Mouse (Mus musculus) hindbrain, embryonic 13.5 days (tissue): ENCODE measurements around the gene Fam169b. TPM values are rescaled to one million over a fixed set of nuclear protein-coding genes. Genes with fewer than 3 reads are reported as not detected.

Experiments
- ATAC-seq: fragments of 200-750 bp; cut with Nextera tagmentation; 2 replicates; pipeline ENCODE4 v1.8.0; 2017; ENCODE audit warnings: moderate TSS enrichment; ENCODE audit not compliant: low FRiP score
- H3K27ac ChIP-seq: fragments of 300-500 bp; sonication (generic); 2 replicates; pipeline ENCODE4 v1.5.1; 2015; ENCODE audit warnings: inconsistent platforms, mild to moderate bottlenecking, moderate library complexity
- H3K27me3 ChIP-seq: fragments of 300-500 bp; sonication (generic); 2 replicates; pipeline ENCODE4 v1.6.1; 2015; ENCODE audit warnings: mild to moderate bottlenecking, inconsistent platforms
- H3K36me3 ChIP-seq: fragments of 300-500 bp; sonication (generic); 2 replicates; pipeline ENCODE4 v1.6.1; 2015; ENCODE audit warnings: mild to moderate bottlenecking, inconsistent platforms
- H3K4me1 ChIP-seq: fragments of 300-500 bp; sonication (generic); replicated peaks from 2 replicates; pipeline ENCODE4 v1.6.1; 2015; ENCODE audit warnings: inconsistent platforms
- H3K4me2 ChIP-seq: fragments of 300-500 bp; sonication (generic); 2 replicates; pipeline ENCODE4 v1.6.1; 2015; ENCODE audit warnings: inconsistent platforms, mild to moderate bottlenecking, moderate library complexity
- H3K4me3 ChIP-seq: fragments of 300-500 bp; sonication (generic); 2 replicates; pipeline ENCODE4 v1.5.1; 2015; ENCODE audit warnings: mild to moderate bottlenecking, inconsistent platforms
- H3K9ac ChIP-seq: fragments of 300-500 bp; sonication (generic); 2 replicates; pipeline ENCODE4 v1.6.1; 2015; ENCODE audit warnings: mild to moderate bottlenecking, inconsistent platforms
- H3K9me3 ChIP-seq: fragments of 300-500 bp; sonication (generic); 2 replicates; pipeline ENCODE4 v1.6.1; 2016; ENCODE audit warnings: inconsistent platforms
- WGBS: fragments of 180-500 bp; shearing (Covaris S2); methylation state at CpG from one replicate; pipeline ENCODE4 v1.1.7; 2015; 5-methylcytosine and 5-hydroxymethylcytosine counted together
- polyA plus RNA-seq: library from polyadenylated mRNA; unstranded; fragments of >200 nt; fragmentation: Nextera tagmentation; extraction: Ambion mirVana; gene quantifications from 2 replicates; pipeline ENCODE4 v1.2.1, GENCODE M21; 2015

Gene Fam169b
- polyA plus RNA-seq, 1 experiment from 2014 or later, result 0.14 TPM

DNA sequence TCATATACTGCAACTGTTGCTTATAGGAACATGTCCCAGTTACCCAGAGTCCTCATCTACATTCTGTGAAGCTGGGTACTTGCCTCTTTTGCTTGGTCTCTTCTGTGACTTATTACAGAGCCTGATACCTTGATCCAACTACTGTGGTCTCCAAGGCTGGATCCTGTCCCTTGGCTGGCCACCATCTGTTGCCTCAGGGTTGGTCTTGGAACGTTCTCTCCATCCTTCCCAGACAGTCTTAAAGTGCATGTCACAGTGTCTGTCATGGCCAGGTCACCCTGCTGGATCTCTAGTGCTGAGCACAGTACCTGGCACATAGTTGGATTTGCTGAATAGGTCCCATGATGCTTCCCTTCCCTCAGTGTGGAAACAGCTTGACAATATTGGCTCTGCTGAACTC is 40.6 kb downstream of the Fam169b start:
- no peak for ATAC-seq
- H3K4me3 ChIP-seq, result no peak overlapping the region
- H3K27ac ChIP-seq, result no peak overlapping the region
- no peaks in the 10 kb centered on the region for H3K27me3 ChIP-seq
- H3K36me3 ChIP-seq, result no peaks in the 10 kb centered on the region
- no peaks in the 10 kb centered on the region for H3K4me1 ChIP-seq
- H3K9ac ChIP-seq, result no peak overlapping the region
- WGBS, result 81% methylated on average over 1 of the region's 1 CpGs
- H3K9me3 ChIP-seq, result no peaks in the 10 kb centered on the region
- H3K4me2 ChIP-seq, result no peak overlapping the region

DNA sequence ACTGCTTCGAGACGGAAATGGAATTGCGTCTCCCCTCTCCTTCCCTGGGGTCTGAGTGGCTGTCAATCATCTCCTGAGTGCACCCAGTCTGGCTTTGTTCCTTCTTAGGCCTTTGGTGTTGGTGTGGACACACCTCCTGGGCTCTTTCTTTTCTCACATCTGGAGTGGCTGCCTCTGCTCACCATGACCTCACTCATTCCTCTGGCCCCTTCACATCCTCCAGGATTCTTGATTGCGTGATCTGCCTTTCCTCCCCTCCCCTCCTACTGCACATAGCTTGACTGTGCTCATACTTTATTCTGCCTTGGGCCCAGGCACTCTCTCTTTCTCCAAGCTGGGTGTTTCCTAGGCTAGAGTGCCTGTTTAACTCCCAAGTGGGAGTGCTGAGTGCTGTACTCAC is 41.4 kb downstream of the Fam169b start:
- no peaks in the 10 kb centered on the region for H3K9me3 ChIP-seq
- no peak overlapping the region for H3K4me3 ChIP-seq
- 63% methylated on average over 4 of the region's 4 CpGs for WGBS
- H3K4me1 ChIP-seq, result no peaks in the 10 kb centered on the region
- H3K4me2 ChIP-seq, result no peak overlapping the region
- no peaks in the 10 kb centered on the region for H3K36me3 ChIP-seq
- ATAC-seq, result no peak
- H3K27ac ChIP-seq, result no peak overlapping the region
- H3K27me3 ChIP-seq, result no peaks in the 10 kb centered on the region
- H3K9ac ChIP-seq, result no peak overlapping the region

DNA sequence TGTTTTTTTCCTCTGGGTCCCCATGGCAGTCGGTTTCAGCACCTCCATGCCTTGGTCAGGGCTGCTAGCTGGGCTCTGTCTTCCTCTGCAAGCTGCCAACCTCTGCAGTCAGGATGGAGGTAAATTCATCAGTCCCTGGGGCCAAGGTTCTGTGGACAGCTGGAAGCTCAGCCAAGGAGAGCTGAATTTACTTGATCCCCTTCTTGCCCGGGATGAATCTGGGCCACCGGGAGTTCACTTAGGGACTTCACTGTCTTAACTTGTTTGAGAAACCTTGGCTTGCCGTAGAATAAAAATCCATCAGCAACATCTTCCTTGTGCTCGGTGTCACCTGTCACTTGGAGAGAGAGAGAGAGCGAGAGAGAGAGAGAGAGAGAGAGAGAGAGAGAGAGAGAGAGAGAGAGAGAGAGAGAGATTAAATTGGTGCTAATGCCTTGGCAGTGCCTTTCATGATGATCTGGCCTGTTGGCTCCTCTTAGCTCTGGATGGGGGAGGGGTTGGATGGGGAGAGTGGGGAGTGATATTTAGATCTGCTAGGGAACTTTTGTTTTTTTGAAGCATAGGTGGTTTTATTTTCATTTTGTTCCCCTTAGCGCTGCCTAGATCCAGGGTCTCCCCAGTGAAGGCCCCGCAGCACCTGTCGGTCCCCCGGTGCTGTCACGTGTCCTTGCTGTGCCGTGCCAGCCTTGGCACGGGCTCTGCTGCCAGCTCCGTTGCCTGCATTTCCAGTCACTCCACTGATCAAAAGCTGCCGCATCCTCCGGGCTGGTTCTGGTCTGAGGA is 44.6 kb downstream of the Fam169b start:
- H3K4me3 ChIP-seq, result no peak overlapping the region
- no peaks in the 10 kb centered on the region for H3K36me3 ChIP-seq
- no peak overlapping the region for H3K27ac ChIP-seq
- H3K9me3 ChIP-seq, result no peaks in the 10 kb centered on the region
- H3K27me3 ChIP-seq, result no peaks in the 10 kb centered on the region
- ATAC-seq, result no peak
- no peaks in the 10 kb centered on the region for H3K4me1 ChIP-seq
- WGBS, result 85% methylated on average over 16 of the region's 16 CpGs
- no peak overlapping the region for H3K4me2 ChIP-seq
- H3K9ac ChIP-seq, result no peak overlapping the region

DNA sequence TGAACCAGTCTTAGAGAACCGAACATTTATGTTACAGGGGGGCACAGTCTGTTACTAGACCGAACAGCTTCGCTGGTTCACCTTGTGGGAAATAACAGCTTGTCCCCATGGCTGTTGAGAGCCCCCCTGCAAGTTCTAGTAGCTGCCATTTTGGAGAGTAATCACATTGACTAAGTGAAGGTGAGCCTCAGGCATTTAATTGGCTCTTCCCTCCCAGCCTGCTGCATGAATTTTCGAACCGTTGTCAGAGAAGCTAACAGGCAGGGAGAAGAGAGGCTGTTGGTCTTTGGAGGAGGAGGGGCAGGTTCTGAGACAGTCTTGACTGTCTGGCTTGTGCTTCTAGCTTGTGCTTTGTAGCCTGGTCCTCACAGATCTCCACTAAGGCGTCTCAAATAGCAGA is 45.3 kb downstream of the Fam169b start:
- no peaks in the 10 kb centered on the region for H3K9me3 ChIP-seq
- no peak for ATAC-seq
- 74% methylated on average over 6 of the region's 6 CpGs for WGBS

DNA sequence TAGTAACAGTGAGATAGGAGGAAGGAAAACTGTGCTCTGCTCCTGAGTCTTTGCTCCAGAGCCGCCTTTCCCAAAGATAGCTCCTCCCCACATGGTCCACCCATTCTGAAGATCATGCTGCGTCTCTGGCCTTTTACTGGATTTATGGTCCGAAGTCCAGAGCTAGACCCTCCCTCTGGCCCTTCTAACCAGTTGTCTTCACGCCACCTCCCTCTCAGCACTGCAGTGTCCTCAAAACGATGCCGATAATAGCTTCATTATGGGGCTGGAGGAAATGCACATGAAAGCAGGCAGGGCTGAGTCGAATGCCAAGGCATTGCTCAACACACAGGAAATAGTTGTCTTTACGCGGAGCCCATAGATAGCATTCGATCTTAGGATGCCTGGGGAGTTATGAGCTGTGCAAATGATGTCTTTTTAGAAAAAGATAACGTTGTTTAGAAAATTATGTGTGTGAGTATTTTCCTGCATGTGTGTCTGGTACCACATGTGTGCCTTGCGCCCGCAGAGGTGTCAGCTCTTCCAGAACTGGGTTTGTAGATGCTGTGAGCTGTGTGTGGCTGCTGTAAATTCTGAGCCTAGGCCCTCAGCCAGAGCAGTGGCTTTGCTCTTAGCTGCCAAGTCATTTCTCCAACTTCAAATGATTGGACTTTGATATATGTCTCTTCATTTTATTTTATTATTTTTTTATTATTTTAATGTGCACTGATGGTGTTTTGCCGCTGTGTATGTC is 46.6 kb downstream of the Fam169b start:
- Histone ChIP-seq H3K4me1 (no peaks in the 10 kb centered on the region), H3K4me3 (no peak overlapping the region), H3K36me3 (no peaks in the 10 kb centered on the region), H3K27me3 (no peaks in the 10 kb centered on the region), H3K9ac (no peak overlapping the region), H3K4me2 (no peak overlapping the region), H3K9me3 (no peaks in the 10 kb centered on the region), H3K27ac (no peak overlapping the region)
- WGBS, result 78% methylated on average over 14 of the region's 14 CpGs
- no peak for ATAC-seq

More for the DNA sequence above, 45.3 kb downstream of the Fam169b start:
- no peak overlapping the region for H3K4me3 ChIP-seq
- H3K27ac ChIP-seq, result no peak overlapping the region
- H3K9ac ChIP-seq, result no peak overlapping the region
- no peaks in the 10 kb centered on the region for H3K4me1 ChIP-seq
- H3K36me3 ChIP-seq, result no peaks in the 10 kb centered on the region
- no peaks in the 10 kb centered on the region for H3K27me3 ChIP-seq
- H3K4me2 ChIP-seq, result no peak overlapping the region

DNA sequence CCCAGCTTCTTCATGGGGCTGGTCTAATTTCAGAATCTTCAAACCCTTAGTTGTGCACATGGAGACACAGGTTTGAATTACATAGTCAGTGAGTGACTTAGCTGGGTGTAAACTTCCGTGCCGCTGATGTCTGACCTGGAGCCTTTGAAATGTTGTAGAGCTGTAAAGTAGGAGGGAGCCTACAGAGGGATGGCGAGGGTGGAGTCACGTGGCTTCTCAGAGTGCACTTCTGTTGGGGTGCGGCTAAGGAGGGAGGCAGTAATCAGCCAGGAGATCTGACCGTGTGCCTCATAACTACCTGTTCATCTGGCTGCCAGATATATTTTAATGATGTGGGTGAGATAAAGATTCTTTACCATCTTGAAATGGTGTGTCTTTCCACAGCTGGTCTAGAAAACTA is 49.4 kb downstream of the Fam169b start:
- Histone ChIP-seq H3K4me1 (no peaks in the 10 kb centered on the region), H3K27me3 (no peaks in the 10 kb centered on the region), H3K4me3 (no peak overlapping the region), H3K9ac (no peak overlapping the region), H3K36me3 (no peaks in the 10 kb centered on the region), H3K9me3 (no peaks in the 10 kb centered on the region), H3K4me2 (no peak overlapping the region), H3K27ac (no peak overlapping the region)
- 88% methylated on average over 6 of the region's 6 CpGs for WGBS
- ATAC-seq, result no peak

DNA sequence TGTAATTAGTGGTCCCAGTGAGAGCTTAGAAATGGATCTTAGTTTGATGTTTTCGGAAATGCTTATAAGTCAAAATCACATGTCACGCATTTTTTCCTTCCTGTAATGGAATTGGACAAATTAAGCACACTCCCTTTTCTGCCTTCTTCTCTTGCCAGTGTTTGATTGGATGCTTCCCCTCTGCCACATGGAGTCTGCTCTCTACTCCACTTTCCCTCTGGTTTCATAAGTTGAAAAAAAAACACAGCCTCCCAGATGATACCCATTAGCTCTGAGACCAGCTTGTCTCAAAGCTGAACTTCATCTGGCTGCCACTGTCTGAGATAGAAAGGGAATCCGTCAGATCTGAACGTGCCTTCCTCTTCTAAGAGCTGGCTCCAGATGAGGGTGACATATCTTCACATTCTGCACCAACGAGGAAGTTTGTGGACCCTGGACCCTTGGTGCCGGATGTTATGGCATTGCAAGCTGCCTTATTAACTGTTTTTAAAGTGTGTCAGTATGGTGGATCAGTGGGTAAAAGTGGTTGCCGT is 52.6 kb downstream of the Fam169b start:
- no peak for ATAC-seq
- no peak overlapping the region for H3K4me2 ChIP-seq
- 86% methylated on average over 7 of the region's 7 CpGs for WGBS
- H3K27me3 ChIP-seq, result no peaks in the 10 kb centered on the region
- no peaks in the 10 kb centered on the region for H3K9me3 ChIP-seq
- H3K36me3 ChIP-seq, result no peaks in the 10 kb centered on the region
- no peak overlapping the region for H3K27ac ChIP-seq
- H3K4me3 ChIP-seq, result no peak overlapping the region
- no peaks in the 10 kb centered on the region for H3K4me1 ChIP-seq
- H3K9ac ChIP-seq, result no peak overlapping the region

DNA sequence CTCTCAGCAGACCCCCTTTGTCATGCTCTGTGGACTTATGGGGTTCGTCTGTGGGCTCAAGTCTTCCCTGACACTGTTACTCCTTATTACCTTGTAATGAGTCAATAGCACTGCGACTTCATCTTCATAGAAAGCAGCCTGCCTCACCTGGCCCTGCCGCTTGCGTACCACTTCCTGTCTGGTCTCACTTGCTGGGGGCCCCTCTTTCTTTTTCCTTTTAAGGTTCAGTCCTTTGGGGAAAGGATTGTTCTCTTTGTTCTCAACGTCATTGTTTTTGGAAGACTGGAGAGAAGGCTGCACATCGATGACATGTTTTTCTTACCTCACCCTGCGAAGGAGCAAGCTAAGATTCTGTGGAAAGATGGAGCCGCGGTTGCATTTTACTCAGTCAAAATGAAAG is 55.4 kb downstream of the Fam169b start:
- Histone ChIP-seq H3K36me3 (no peaks in the 10 kb centered on the region), H3K4me2 (no peak overlapping the region), H3K4me3 (no peak overlapping the region), H3K9me3 (no peaks in the 10 kb centered on the region), H3K27me3 (no peaks in the 10 kb centered on the region), H3K27ac (no peak overlapping the region), H3K4me1 (no peaks in the 10 kb centered on the region), H3K9ac (no peak overlapping the region)
- no peak for ATAC-seq
- 87% methylated on average over 9 of the region's 9 CpGs for WGBS

DNA sequence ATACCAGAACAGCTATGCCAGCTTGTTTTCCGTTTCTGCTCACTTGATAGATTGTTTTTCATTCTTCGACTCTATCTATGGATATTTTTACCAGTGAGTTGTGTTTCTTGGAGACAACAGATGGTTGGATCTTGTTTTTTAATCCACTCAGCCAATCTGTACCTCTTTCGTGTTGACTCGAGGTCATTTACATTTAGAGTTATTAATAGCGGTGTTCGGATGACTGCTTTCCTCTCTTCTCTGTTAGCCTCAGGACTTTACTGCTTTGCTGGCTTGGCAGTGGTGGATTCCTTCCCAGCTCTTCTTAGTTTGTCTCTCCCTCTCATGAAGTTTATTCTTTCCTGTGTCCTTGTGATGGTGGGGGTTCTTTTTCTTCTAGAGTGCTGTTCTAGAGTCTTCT is 59.2 kb downstream of the Fam169b start:
- Histone ChIP-seq H3K4me3 (no peak overlapping the region), H3K27me3 (no peaks in the 10 kb centered on the region), H3K27ac (no peak overlapping the region), H3K4me2 (no peak overlapping the region), H3K9me3 (no peaks in the 10 kb centered on the region), H3K36me3 (no peaks in the 10 kb centered on the region), H3K4me1 (no peaks in the 10 kb centered on the region), H3K9ac (no peak overlapping the region)
- ATAC-seq, result no peak
- WGBS, result 92% methylated on average over 6 of the region's 6 CpGs

DNA sequence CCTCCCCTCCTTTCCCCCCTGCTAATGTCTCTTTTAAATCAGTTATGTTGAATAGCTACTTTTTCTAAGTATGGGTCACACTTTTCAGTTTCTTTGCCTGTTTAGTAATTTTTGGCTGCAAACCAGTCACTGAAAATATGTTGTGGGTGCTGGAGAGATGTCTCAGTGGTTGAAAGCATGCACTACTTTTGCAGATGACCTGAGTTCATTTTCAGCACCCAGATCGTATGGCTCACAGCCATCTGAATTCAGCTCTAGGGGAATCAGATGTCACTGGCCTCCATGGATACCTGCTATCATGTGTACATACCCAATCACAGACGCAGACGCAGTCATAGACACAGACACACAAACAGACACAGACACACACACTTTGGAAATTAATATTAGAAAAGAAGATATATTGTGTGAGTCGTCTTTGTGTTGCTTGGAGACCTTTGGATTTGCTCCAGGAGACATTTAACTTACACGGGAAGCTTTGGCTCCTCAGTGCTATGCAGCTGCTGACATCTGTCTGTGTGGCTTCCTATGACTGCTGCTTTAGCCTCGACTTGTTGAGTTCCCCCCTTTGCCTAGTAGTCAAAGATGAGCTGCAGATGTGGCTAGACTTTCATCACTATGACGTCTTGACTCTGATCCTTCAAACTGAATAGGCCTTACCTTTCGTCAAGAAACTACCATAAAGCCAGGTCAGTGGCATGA is 63.6 kb downstream of the Fam169b start:
- Histone ChIP-seq H3K9ac (no peak overlapping the region), H3K36me3 (no peaks in the 10 kb centered on the region), H3K4me1 (no peaks in the 10 kb centered on the region; the same call in 1 of the 2 replicates), H3K9me3 (no peaks in the 10 kb centered on the region), H3K4me3 (no peak overlapping the region), H3K27ac (no peak overlapping the region), H3K4me2 (no peak overlapping the region), H3K27me3 (0 out of 2 replicates have a peak, but pooled peaks cover 3% of the 10 kb centered on the region)
- no peak for ATAC-seq
- WGBS, result 83% methylated on average over 8 of the region's 8 CpGs

DNA sequence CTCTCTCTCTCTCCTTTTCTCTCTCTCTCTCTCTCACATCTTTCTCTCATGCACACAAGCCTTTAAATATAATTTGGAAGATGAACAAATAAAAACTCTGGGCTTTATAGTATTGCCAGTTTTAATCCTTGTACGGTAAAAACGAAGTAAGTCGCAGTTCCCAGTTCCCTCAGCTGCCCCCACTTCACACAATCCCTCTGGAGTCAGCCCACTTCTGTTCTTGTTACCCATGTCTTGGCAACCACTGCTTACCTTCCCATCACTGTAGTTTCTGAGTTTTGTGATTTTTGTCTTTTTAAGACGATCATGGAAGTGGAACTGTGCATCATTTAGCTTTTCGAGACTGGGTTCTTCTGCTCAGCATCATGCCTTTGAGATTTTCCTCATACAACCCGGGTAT is 65.0 kb downstream of the Fam169b start:
- H3K9me3 ChIP-seq, result no peaks in the 10 kb centered on the region
- H3K27me3 ChIP-seq, result 0 out of 2 replicates have a peak, but pooled peaks cover 3% of the 10 kb centered on the region
- H3K4me1 ChIP-seq, result no peaks in the 10 kb centered on the region; the same call in 1 of the 2 replicates
- no peak overlapping the region for H3K4me3 ChIP-seq
- ATAC-seq, result no peak
- H3K36me3 ChIP-seq, result no peaks in the 10 kb centered on the region
- no peak overlapping the region for H3K9ac ChIP-seq
- H3K27ac ChIP-seq, result no peak overlapping the region
- WGBS, result 60% methylated on average over 6 of the region's 6 CpGs
- H3K4me2 ChIP-seq, result no peak overlapping the region

DNA sequence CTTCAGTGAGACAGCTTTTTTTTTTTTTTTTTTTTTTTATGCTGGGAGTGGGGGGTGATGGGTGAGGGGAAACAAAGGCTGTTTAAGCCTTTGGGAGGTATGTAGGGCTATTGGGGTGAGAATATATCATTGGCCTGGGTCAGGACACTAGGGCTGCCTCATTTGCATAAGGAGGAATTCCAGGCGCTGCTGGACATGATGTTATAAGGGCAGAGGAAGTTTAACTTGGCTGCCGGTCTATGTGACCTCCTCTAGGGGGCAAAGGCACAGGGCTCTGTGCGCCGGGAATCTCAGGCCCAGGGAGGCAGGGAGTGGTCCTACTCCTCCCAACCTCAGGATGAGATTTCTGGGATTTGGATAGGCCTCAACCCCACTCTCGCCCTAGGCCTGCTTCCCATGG is 70.9 kb downstream of the Fam169b start:
- Histone ChIP-seq H3K9me3 (no peaks in the 10 kb centered on the region), H3K36me3 (no peaks in the 10 kb centered on the region), H3K27me3 (no peaks in the 10 kb centered on the region), H3K9ac (no peak overlapping the region), H3K4me1 (no peaks in the 10 kb centered on the region), H3K4me2 (no peak overlapping the region), H3K4me3 (no peak overlapping the region), H3K27ac (no peak overlapping the region)
- ATAC-seq, result no peak
- 60% methylated on average over 5 of the region's 5 CpGs for WGBS
